Mouse (Mus musculus) cerebellum, adult 2 months (tissue): ENCODE measurements around the gene Mtap.

Experiments used
- CTCF ChIP-seq: fragments of 200-500 bp; IDR thresholded peaks from 2 replicates; pipeline ENCODE4 v1.5.1; 2011; ENCODE audit warnings: low read depth, mild to moderate bottlenecking, control low read depth, low read length, moderate library complexity, borderline replicate concordance; ENCODE audit not compliant: insufficient read depth
- POLR2A ChIP-seq: fragments of 200-500 bp; IDR thresholded peaks from 2 replicates; pipeline ENCODE4 v1.6.1; 2011; ENCODE audit warnings: low read length, control low read depth, borderline replicate concordance; ENCODE audit not compliant: insufficient read depth

- TF ChIP-seq CTCF (no peak), POLR2A (no peak)
These were observed 45.6 kb downstream of the Mtap start for GRCm38 (mm10) chr4:89182486-89182885.
